Comparison of ENCODE assay signal across 27 mouse cellular contexts in genomic region chr9:105018186-105018585, GRCm38 (mm10). TPM values are rescaled to one million over a fixed set of nuclear protein-coding genes. Genes with fewer than 3 reads are reported as not detected.
DNase-seq lines count a peak whose midpoint lies in the region; ATAC-seq lines count a peak whose summit lies in the region.
"Had no signal": no experiment of that assay in that cellular context is flagged by ENCODE, and none has a peak within 500 bp of the region (broad histone marks: within the 10 kb centered on the region; RNA-seq: fewer than 3 reads in every experiment).

No protein-coding gene starts in this region.

- 91% methylated on average over 7 of the region's 7 CpGs for WGBS in hindbrain, embryonic 11.5 days

- no peak overlapping the region for H3K4me2 ChIP-seq in hindbrain, embryonic 11.5 days (replicated peaks; ENCODE audit: low read depth, low read length)
- H3K4me2 ChIP-seq: embryonic facial prominence, embryonic 15.5 days; forebrain, embryonic 12.5 days; heart, embryonic 15.5 days; hindbrain, embryonic 12.5 days; liver, embryonic 12.5 days; midbrain, embryonic 11.5 days had no signal

- ATAC-seq in hindbrain, embryonic 11.5 days (ENCODE audit: low FRiP score), result no peak
- ATAC-seq: forebrain, postnatal 0 days; liver, embryonic 12.5 days; liver, postnatal 0 days; midbrain, embryonic 16.5 days had no signal

- H3K27ac ChIP-seq in hindbrain, embryonic 11.5 days (ENCODE audit: low read depth, low read length), result no peak overlapping the region
- H3K27ac ChIP-seq: embryonic facial prominence, embryonic 10.5 days; embryonic facial prominence, embryonic 15.5 days; forebrain, embryonic 12.5 days; heart, embryonic 10.5 days; heart, embryonic 15.5 days; hindbrain, embryonic 12.5 days; kidney, postnatal 0 days; liver, embryonic 12.5 days; stomach, postnatal 0 days had no signal

- no peak overlapping the region for H3K9ac ChIP-seq in hindbrain, embryonic 11.5 days (ENCODE audit: low read depth, low read length)
- H3K9ac ChIP-seq: embryonic facial prominence, embryonic 15.5 days; forebrain, embryonic 12.5 days; forebrain, postnatal 0 days; heart, embryonic 15.5 days; hindbrain, embryonic 12.5 days; liver, embryonic 12.5 days; liver, postnatal 0 days had no signal

- no peaks in the 10 kb centered on the region for H3K27me3 ChIP-seq in hindbrain, embryonic 11.5 days (ENCODE audit: control insufficient read depth, insufficient read depth, low read length)
- H3K27me3 ChIP-seq: embryonic facial prominence, embryonic 15.5 days; forebrain, embryonic 12.5 days; heart, embryonic 15.5 days; hindbrain, embryonic 12.5 days; liver, embryonic 12.5 days had no signal

- peak; percentile 56 for DNase-seq in heart, adult 11 months
- DNase-seq in heart, adult 9 months (ENCODE audit: low spot score in 2 of 2), result no peak
- DNase-seq in layer of hippocampus, adult 18-20 months (ENCODE audit: low spot score in 2 of 2), result peak; percentile 4 to 53
- DNase-seq in layer of hippocampus, adult 9-10 months (ENCODE audit: low spot score), result no peak
- peak; percentile 46 for DNase-seq in kidney, postnatal 14 days
- no peak for DNase-seq in hindbrain, embryonic 11.5 days (ENCODE audit: low spot score)
- DNase-seq in gastrocnemius, adult 18-20 months (ENCODE audit: low spot score), result no peak
- DNase-seq: adrenal gland, adult 2 months; cerebellum, adult 2 months; forebrain, postnatal 0 days; gastrocnemius, postnatal 10 days; left cerebral cortex, postnatal 4 days; liver, postnatal 0 days; lung, postnatal 36 days; thymus, adult 18-20 months; thymus, postnatal 25 days had no signal

- H3K9me3 ChIP-seq in hindbrain, embryonic 11.5 days (ENCODE audit: control insufficient read depth, low read length), result no peaks in the 10 kb centered on the region
- H3K9me3 ChIP-seq: embryonic facial prominence, embryonic 10.5 days; embryonic facial prominence, embryonic 15.5 days; forebrain, embryonic 12.5 days; heart, embryonic 10.5 days; heart, embryonic 15.5 days; hindbrain, embryonic 12.5 days; liver, embryonic 12.5 days had no signal

- H3K4me3 ChIP-seq in hindbrain, embryonic 11.5 days (ENCODE audit: low read depth, low read length), result no peak overlapping the region
- H3K4me3 ChIP-seq: embryonic facial prominence, embryonic 10.5 days; embryonic facial prominence, embryonic 15.5 days; forebrain, embryonic 12.5 days; heart, embryonic 10.5 days; heart, embryonic 15.5 days; hindbrain, embryonic 12.5 days; liver, embryonic 12.5 days had no signal

- no peaks in the 10 kb centered on the region for H3K4me1 ChIP-seq in hindbrain, embryonic 11.5 days (replicated peaks; ENCODE audit: control insufficient read depth, insufficient read depth, low read length)
- H3K4me1 ChIP-seq: embryonic facial prominence, embryonic 10.5 days; embryonic facial prominence, embryonic 15.5 days; forebrain, embryonic 12.5 days; heart, embryonic 10.5 days; heart, embryonic 15.5 days; hindbrain, embryonic 12.5 days; liver, embryonic 12.5 days had no signal

- H3K36me3 ChIP-seq in hindbrain, embryonic 11.5 days (ENCODE audit: control insufficient read depth, insufficient read depth, low read length), result no peaks in the 10 kb centered on the region
- H3K36me3 ChIP-seq: embryonic facial prominence, embryonic 10.5 days; embryonic facial prominence, embryonic 15.5 days; forebrain, embryonic 12.5 days; heart, embryonic 10.5 days; heart, embryonic 15.5 days; hindbrain, embryonic 12.5 days; liver, embryonic 12.5 days had no signal

RNA-seq across cellular contexts. Expression of gene Mrpl3, which starts 34.9 kb away (rescaled TPM):
- total RNA-seq in layer of hippocampus, adult 18-20 months (2021), result 10 to 100 TPM; 76.4 to 85.0 TPM
- polyA plus RNA-seq in hindbrain, embryonic 11.5 days (2014; fragmentation: Nextera tagmentation; extraction: Ambion mirVana), result 116 and 126 TPM in 2 replicates
- total RNA-seq in gastrocnemius, adult 18-20 months (2021), result 10 to 100 TPM; 75.1 to 76.0 TPM

Comparison
In these comparisons a context has a peak if more than half of its experiments do, and no peak if none do; other contexts are left out.
1. DNase-seq: peak in heart, adult 11 months (single experiment), layer of hippocampus, adult 18-20 months (2 of 2) and kidney, postnatal 14 days (single experiment); none in heart, adult 9 months (0 of 2), layer of hippocampus, adult 9-10 months (single experiment), hindbrain, embryonic 11.5 days (single experiment) and gastrocnemius, adult 18-20 months (single experiment).